Comparison of ENCODE assay signal across 11 mouse cellular contexts in the genomic region with DNA sequence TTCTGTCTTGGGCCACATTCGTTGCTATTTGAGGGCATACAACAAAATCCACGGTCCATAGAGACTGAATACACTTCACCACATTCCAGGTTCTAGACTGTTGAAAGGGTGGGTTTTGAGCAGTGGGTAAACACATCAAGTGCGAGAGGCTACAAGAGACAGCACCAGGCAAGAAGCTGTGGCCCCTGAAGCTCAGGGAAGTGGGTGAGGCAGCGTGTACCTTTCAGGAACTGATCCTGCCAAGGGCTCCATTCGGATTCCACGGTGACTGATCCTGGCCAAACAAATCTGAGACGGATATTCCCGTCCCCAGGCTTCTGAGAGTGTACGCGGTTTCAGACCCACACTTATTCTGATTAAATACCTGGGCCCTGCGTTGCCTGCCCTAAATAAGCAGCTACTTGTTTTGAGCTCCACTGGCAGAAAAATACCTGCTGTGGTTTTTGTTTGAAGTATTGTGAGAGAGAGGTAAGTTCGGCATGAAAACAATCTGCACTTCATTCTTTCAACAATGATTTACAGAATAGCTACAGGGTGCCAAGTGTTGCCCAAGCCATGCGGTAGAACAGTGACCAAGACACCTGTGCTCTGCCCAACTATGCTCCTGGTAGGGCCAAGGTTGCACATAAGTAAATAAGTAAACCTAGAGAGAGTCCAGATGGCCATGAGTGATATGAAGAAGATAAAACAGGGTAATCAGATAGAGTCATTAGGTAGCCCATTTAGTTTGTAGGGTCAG. TPM values are rescaled to one million over a fixed set of nuclear protein-coding genes. Genes with fewer than 3 reads are reported as not detected.
DNase-seq lines count a peak whose midpoint lies in the region; ATAC-seq and TF ChIP-seq lines count a peak whose summit lies in the region.
"Had no signal": no experiment of that assay in that cellular context is flagged by ENCODE, and none has a peak within 500 bp of the region (broad histone marks: within the 10 kb centered on the region; RNA-seq: fewer than 3 reads in every experiment).

No protein-coding gene starts in this region.

- no peaks in the 10 kb centered on the region for H3K9me3 ChIP-seq in kidney, embryonic 16.5 days (ENCODE audit: low read length)
- no peaks in the 10 kb centered on the region for H3K9me3 ChIP-seq in lung, postnatal 0 days (ENCODE audit: low read length)
- H3K9me3 ChIP-seq: forebrain, embryonic 10.5 days; hindbrain, embryonic 15.5 days had no signal

- CTCF ChIA-PET in Patski (lab: Charles Lee), result interaction anchor here (0.8 kb wide), 1 partner anchor 199 kb away, joined by 3 read pairs; no protein-coding TSS in a partner anchor

- POLR2A ChIA-PET in Patski (lab: Charles Lee), result no interaction called here

- no peak overlapping the region for H3K4me2 ChIP-seq in kidney, embryonic 16.5 days (replicated peaks; ENCODE audit: low read depth, low read length)
- H3K4me2 ChIP-seq in lung, postnatal 0 days (replicated peaks; ENCODE audit: low read depth, low read length), result no peak overlapping the region
- H3K4me2 ChIP-seq: hindbrain, embryonic 15.5 days had no signal

- in situ Hi-C loops in Patski (cut with MboI; ENCODE audit: low pct_unique_long_range_greater_than_20kb), result no loop called here

- H3K27ac ChIP-seq in kidney, embryonic 16.5 days (ENCODE audit: low read length), result peak overlapping the region; percentile 64
- H3K27ac ChIP-seq in lung, postnatal 0 days (ENCODE audit: low read length), result peak overlapping the region; percentile 51; the same call in 1 of the 2 replicates
- H3K27ac ChIP-seq: forebrain, embryonic 10.5 days; hindbrain, embryonic 15.5 days had no signal

- TF ChIP-seq CTCF in Patski (IDR thresholded peaks at IDR 0.05), result no peak
- no peak for TF ChIP-seq CTCF in lung, postnatal 0 days (IDR thresholded peaks at IDR 0.05)

- no peak for DNase-seq in Patski (ENCODE audit: low read depth, low spot score)
- DNase-seq in gonadal fat pad, adult 2 months (ENCODE audit: low read depth), result peak; percentile 17
- peak; percentile 64 for DNase-seq in lung, postnatal 0 days (ENCODE audit: low spot score)
- DNase-seq in left cerebral cortex, postnatal 10 days (ENCODE audit: extremely low spot score in 1 of 2, low spot score in 2 of 2), result no peak
- no peak for DNase-seq in gastrocnemius, postnatal 25 days
- no peak for DNase-seq in cerebellum, postnatal 25 days
- DNase-seq: cerebellum, postnatal 14 days; thymus, postnatal 4 days had no signal

- H3K9ac ChIP-seq in kidney, embryonic 16.5 days (replicated peaks; ENCODE audit: low read length), result no peak overlapping the region
- no peak overlapping the region for H3K9ac ChIP-seq in lung, postnatal 0 days (replicated peaks; ENCODE audit: low read depth)
- H3K9ac ChIP-seq: hindbrain, embryonic 15.5 days had no signal

- H3K4me3 ChIP-seq in kidney, embryonic 16.5 days (ENCODE audit: low read length), result 0 out of 2 replicates have a peak overlapping the region, but pooled peaks have one; percentile 5
- H3K4me3 ChIP-seq in lung, postnatal 0 days (ENCODE audit: low read depth, low read length), result no peak overlapping the region
- H3K4me3 ChIP-seq: forebrain, embryonic 10.5 days; hindbrain, embryonic 15.5 days had no signal

- no peaks in the 10 kb centered on the region for H3K4me1 ChIP-seq in kidney, embryonic 16.5 days (ENCODE audit: insufficient read depth, low read length)
- no peaks in the 10 kb centered on the region for H3K4me1 ChIP-seq in lung, postnatal 0 days (ENCODE audit: insufficient read depth, low read depth, low read length)
- H3K4me1 ChIP-seq: forebrain, embryonic 10.5 days; hindbrain, embryonic 15.5 days had no signal

- no peak for TF ChIP-seq EP300 in lung, postnatal 0 days (IDR thresholded peaks at IDR 0.05)

- no peaks in the 10 kb centered on the region for H3K36me3 ChIP-seq in kidney, embryonic 16.5 days (ENCODE audit: insufficient read depth, low read length)
- no peaks in the 10 kb centered on the region for H3K36me3 ChIP-seq in lung, postnatal 0 days (ENCODE audit: insufficient read depth, low read length)
- H3K36me3 ChIP-seq: forebrain, embryonic 10.5 days; hindbrain, embryonic 15.5 days had no signal

- ATAC-seq in Patski, result peak; percentile 39
- ATAC-seq in kidney, embryonic 16.5 days (ENCODE audit: low FRiP score, low TSS enrichment), result peak; percentile 93
- peak; percentile 84 for ATAC-seq in lung, postnatal 0 days

- 51% methylated on average over 13 of the region's 13 CpGs for WGBS in kidney, embryonic 16.5 days
- 53% methylated on average over 13 of the region's 13 CpGs for WGBS in lung, postnatal 0 days

- intact Hi-C loops in left cerebral cortex, postnatal 10 days (cut with DNase I), result no loop called here

- no peaks in the 10 kb centered on the region for H3K27me3 ChIP-seq in Patski
- no peaks in the 10 kb centered on the region for H3K27me3 ChIP-seq in kidney, embryonic 16.5 days (ENCODE audit: insufficient read depth, low read length)
- H3K27me3 ChIP-seq in lung, postnatal 0 days (replicated peaks; ENCODE audit: insufficient read depth, low read length), result no peaks in the 10 kb centered on the region
- H3K27me3 ChIP-seq: hindbrain, embryonic 15.5 days had no signal

RNA-seq across cellular contexts. Expression of a gene that starts 16.1 kb away (rescaled TPM):
- 24.8 TPM for polyA plus RNA-seq in Patski (2021)
- 17.8 and 21.1 TPM in 2 replicates for polyA plus RNA-seq in gonadal fat pad, adult 2 months (2012; rRNA removed)
- polyA plus RNA-seq in kidney, embryonic 16.5 days (2015; fragmentation: Nextera tagmentation; extraction: Ambion mirVana), result 29.2 and 34.9 TPM in 2 replicates
- 9.6 and 11.4 TPM in 2 replicates for polyA plus RNA-seq in lung, postnatal 0 days (2015; fragmentation: Nextera tagmentation; extraction: Ambion mirVana)
- 10 to 100 TPM; 63.9 to 67.0 TPM for total RNA-seq in left cerebral cortex, postnatal 10 days (2021)
- 1 to 10 TPM; 1.7 to 2.5 TPM for total RNA-seq in gastrocnemius, postnatal 25 days (2021)

Comparison
In these comparisons a context has a peak if more than half of its experiments do, and no peak if none do; other contexts are left out.
1. ATAC-seq: peak in every context shown above with its lines; median percentile 93 in kidney, embryonic 16.5 days; 84 in lung, postnatal 0 days; 39 in Patski.
2. DNase-seq: peak in gonadal fat pad, adult 2 months (single experiment) and lung, postnatal 0 days (single experiment); none in Patski (single experiment), left cerebral cortex, postnatal 10 days (0 of 2), gastrocnemius, postnatal 25 days (single experiment) and cerebellum, postnatal 25 days (0 of 2).